Mouse (Mus musculus) forelimb bud, embryonic 11.5 days (tissue): Measurements from ENCODE around the gene Nfkbid.

Source experiments
- DNase-seq: peaks from one replicate; pipeline ENCODE4 v3.0.0-alpha.2; 2012; ENCODE audit warnings: low read depth, low spot score

The Nfkbid gene

GRCm38 (mm10) chr7:30421175-30421889 is at the start of gene Nfkbid:
Gene Nfkbid (plus strand): TSS chr7:30421732.
- DNase-seq: no peak

GRCm38 (mm10) chr7:30373501-30373962 is 48.0 kb upstream of the Nfkbid start:
- DNase-seq: peak; percentile 95

- DNase-seq: no peak
These were observed 41.5 kb upstream of the Nfkbid start for GRCm38 (mm10) chr7:30380061-30380460.

- DNase-seq: no peak
These were observed 37.4 kb upstream of the Nfkbid start for GRCm38 (mm10) chr7:30384106-30384505.

GRCm38 (mm10) chr7:30392746-30393520 is 28.6 kb upstream of the Nfkbid start:
- DNase-seq: no peak

GRCm38 (mm10) chr7:30393631-30394030 is 27.9 kb upstream of the Nfkbid start:
- no peak for DNase-seq

- peak; percentile 13 for DNase-seq
These were observed 27.2 kb upstream of the Nfkbid start for GRCm38 (mm10) chr7:30394379-30394778.

GRCm38 (mm10) chr7:30394871-30395270 is 26.7 kb upstream of the Nfkbid start:
- no peak for DNase-seq

- DNase-seq: no peak
These were observed 21.9 kb upstream of the Nfkbid start for GRCm38 (mm10) chr7:30399671-30400070.

GRCm38 (mm10) chr7:30402343-30402742 is 19.2 kb upstream of the Nfkbid start:
- DNase-seq: no peak

- DNase-seq: no peak
These were observed 12.9 kb upstream of the Nfkbid start for GRCm38 (mm10) chr7:30408639-30409038.

- no peak for DNase-seq
These were observed 11.7 kb upstream of the Nfkbid start for GRCm38 (mm10) chr7:30409789-30410188.

- DNase-seq: no peak
These were observed 10.5 kb upstream of the Nfkbid start for GRCm38 (mm10) chr7:30411023-30411422.

- DNase-seq: no peak
These were observed 8.8 kb upstream of the Nfkbid start for GRCm38 (mm10) chr7:30412735-30413147.

- DNase-seq: no peak
These were observed 7.9 kb upstream of the Nfkbid start, which contains the start of gene Tyrobp for GRCm38 (mm10) chr7:30413596-30413995. Gene Tyrobp (plus strand): TSS chr7:30413760.

- no peak for DNase-seq
These were observed 3.7 kb upstream of the Nfkbid start for GRCm38 (mm10) chr7:30417856-30418255.

GRCm38 (mm10) chr7:30419561-30420499 is 1.7 kb upstream of the Nfkbid start, which contains the start of gene Hcst:
Gene Hcst (minus strand): TSS chr7:30419854.
- DNase-seq: no peak

GRCm38 (mm10) chr7:30420673-30421072 is 859 bp upstream of the Nfkbid start:
- no peak for DNase-seq

GRCm38 (mm10) chr7:30421890-30422435 is 431 bp downstream of the Nfkbid start:
- DNase-seq: peak; percentile 79

- no peak for DNase-seq
These were observed 1.0 kb downstream of the Nfkbid start for GRCm38 (mm10) chr7:30422560-30422959.

GRCm38 (mm10) chr7:30423071-30423641 is 1.6 kb downstream of the Nfkbid start:
- no peak for DNase-seq
